Mouse (Mus musculus) gastrocnemius, postnatal 36 days (tissue): Measurements from ENCODE around the gene Crhr1. TPM values are rescaled to one million over a fixed set of nuclear protein-coding genes. Genes with fewer than 3 reads are reported as not detected.

Experiments
- DNase-seq, 2 experiments: peaks; one replicate each; pipeline ENCODE4 v3.0.0; 2022
- intact Hi-C: fragments of 180-260 bp; cut with DNase I; formaldehyde crosslinking; loops from one replicate; pipeline ENCODE4 v1.15.1; 2025
- total RNA-seq, 2 experiments: library from RNA; stranded (reverse); gene quantifications; 2 replicates each; pipeline ENCODE4 v1.2.3; 2021

Crhr1 gene
- total RNA-seq, 2 experiments from 2014 or later, result not detected

DNA sequence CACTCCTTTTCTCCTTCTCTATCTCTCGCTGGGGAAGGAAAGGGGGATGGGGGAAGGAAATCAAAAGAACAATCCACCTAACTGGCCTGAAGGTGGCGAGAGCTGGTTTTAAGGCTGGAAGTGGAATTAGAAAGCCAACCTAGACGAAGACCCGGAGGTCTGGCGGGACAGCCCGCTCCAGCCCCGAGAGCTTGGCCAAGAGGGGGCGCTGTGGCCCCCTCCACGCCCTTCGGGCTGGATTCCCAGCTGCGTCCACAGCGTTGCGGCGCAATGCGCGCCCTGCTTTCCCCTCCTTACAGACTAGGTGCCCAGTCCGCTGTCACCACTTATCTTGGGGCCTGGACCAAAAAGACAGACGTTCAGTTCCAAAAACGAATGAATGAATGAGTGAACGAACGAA lies 899 bp upstream of the Crhr1 start:
- intact Hi-C loops, result no loop called here
- no peak for DNase-seq

DNA sequence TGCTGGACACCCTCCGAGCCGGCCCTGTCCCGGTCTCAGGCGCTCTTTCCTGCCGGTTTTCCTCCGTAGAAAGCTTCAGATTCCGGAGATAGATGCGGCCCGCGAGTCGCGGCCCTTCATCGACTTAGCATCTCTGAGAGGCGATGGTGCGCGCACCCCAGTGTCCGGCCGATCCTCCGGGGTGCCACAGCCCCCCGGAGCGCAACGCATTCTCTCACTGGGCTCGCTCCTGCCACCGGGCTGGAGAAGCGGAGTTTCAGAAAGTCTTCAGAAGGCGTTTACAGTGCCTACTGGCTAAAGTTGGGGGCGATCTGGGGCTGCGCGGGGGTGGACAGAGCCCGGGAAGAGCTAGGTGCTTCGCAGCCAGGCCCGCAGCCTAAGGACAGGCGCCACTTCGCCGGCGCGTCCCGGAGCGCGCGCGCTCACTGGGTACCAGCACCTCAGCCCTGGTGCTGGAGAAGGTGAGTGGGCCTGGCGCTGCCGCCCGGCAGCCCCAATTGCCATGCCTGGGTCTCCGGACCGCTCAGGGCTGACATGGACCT lies 858 bp downstream of the Crhr1 start:
- DNase-seq, result no peak
- intact Hi-C loops, result no loop called here

DNA sequence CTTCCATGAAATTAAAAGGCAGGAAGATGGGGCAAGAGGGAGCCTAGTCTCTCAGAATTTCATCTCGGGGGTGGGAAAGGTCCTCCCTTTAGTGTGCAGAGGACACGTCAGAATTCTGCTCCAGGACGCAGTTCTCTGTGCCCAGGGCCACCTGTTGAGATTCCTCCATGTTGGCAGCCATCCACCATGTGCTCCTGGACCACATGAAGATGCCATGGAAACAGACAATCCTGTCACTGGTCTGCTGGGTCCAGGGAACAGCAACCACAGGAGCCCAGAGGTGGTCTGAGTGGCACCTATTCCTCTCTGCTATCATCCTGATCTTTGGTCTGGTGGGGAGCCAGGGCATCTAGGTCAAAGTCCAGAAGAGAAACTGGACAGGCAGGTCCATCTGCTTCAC lies 6.3 kb downstream of the Crhr1 start:
- no peak for DNase-seq
- intact Hi-C loops, result no loop called here

DNA sequence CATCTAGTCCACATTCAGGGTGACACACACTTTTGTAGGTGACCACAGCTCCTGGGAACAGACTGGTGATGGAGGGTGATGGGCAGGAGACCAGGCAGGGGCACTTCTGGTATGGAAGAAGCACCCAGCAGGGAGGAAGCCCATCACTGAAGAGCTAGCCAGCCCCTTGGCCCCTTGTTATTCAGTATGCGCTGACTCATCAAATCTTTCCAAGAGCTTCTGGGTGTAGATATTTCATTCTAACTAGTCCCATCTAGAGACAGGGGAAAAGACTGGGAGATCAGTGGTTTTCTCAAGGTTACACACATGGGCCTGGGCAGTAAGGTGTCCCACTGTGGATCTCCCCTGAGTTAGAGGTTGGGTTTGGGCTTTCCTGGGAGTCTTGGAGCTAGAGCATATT lies 12.3 kb downstream of the Crhr1 start:
- intact Hi-C loops, result no loop called here
- DNase-seq, result no peak

DNA sequence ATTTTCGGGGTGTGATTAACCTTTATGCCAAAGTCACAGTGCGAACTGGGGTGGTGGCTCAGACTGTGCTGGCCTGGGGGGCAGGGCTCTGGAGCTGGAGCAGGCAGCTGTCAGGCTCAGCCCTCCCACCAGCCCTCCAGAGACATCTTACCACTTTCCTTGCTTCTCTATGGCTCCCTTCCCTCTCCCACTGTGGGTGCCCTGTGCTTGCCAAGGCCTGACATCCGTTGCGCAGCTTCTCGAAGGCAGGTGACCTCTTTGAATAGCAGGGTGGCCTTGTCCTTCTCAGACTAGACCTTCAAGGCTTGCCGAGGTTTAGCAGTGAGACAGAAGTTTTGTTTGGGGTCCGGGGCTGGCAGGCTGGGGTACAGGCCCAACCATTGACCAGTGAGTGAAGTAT lies 16.1 kb downstream of the Crhr1 start:
- intact Hi-C loops, result no loop called here
- DNase-seq, result peak in 1 of 2 experiments; percentile 1

DNA sequence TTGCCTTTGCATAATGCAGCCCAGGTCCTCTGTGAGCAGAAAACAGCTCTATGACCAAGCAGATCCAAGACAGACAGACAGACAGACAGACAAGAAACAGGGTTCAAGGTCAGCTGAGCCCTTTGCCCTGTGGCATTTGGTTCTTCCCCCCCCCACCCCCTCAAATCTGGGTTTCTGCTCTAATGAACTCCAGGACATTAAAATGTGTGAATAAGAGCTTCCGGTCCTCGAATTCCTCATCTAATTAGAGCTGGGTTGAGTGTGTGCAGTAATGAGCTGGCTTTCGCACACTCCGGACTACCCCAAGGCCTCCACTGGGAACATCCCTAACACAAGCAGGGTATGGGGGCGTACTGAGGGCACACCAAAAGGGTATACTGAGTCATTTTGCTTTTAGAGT lies 18.3 kb downstream of the Crhr1 start:
- no peak for DNase-seq
- intact Hi-C loops, result no loop called here

DNA sequence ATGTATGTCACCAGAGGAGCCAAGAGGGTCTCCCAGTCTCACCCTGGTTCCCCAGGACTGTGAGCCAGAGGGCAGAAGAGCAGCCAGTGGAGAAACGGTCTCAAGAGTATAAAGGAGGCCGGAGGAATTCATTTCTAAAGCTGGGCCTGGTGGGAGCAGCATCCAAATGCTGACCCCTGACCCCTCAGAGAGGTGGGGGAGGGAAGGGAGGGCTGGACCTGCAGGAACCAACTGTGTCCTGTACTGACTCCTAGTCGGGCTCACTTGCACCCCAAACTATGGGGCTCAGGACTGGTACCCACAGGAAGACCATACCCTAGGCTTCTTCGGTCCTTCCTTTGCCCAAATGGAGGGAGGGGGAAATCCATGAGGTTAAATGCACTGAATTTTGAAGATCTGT lies 21.7 kb downstream of the Crhr1 start:
- no peak for DNase-seq
- intact Hi-C loops, result no loop called here

DNA sequence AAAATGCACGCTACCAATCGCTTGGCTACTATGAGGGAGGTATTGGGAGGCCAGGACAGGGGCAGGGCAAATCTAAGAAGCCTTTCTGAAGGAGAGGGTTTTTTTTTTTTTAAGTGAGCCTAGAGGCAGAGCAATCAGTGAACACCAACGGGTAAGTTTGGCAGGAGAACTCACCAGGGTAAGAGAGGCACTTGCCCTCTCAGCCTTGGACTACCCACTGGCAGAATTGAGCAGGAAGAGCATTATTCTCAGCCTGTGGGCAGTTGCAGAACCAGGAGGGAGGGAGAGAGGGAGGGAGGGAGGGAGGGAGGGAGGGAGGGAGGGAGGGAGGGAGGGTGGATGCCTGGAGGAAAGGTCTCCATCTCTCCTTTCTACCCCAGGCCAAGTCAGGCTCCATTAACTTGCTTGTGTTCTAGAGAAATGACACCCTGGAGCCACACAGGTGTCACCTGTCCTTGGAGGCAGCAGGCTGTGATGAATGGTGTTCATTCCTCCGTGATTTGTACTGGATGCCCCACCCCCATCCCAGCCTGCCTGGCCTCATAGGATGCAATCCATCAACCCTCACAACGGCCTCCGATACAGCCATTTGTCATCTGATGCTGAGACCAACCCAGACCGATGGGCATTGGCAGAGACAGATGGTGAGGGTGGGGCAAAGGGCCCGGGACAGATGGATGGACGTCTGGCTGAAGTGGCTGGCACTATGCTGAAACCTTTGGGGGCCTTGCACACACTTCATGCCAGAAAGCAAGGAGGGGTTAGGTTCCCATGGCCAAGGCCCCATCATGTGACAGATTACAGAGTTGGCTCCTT lies 22.4 kb downstream of the Crhr1 start:
- intact Hi-C loops, result no loop called here
- DNase-seq, result no peak

DNA sequence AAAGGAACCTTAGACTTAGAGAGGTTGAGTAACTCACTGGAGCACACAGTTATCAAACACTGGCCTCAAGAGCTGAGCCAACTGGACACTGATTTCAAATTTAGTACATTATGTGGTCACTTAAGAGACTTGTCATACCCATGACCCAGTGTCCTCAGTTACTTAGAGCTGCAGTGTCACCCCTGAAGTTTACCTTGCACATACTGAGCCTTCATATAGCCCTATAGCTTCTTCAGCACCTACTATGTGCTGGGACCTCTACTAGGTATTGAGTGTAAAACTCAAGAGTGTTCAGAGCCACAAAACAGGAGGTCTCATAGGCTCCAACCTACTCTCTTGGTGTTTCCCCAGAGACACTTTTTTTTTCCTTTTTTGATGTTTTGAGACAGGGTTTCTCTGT lies 23.2 kb downstream of the Crhr1 start:
- intact Hi-C loops, result no loop called here
- DNase-seq, result no peak

DNA sequence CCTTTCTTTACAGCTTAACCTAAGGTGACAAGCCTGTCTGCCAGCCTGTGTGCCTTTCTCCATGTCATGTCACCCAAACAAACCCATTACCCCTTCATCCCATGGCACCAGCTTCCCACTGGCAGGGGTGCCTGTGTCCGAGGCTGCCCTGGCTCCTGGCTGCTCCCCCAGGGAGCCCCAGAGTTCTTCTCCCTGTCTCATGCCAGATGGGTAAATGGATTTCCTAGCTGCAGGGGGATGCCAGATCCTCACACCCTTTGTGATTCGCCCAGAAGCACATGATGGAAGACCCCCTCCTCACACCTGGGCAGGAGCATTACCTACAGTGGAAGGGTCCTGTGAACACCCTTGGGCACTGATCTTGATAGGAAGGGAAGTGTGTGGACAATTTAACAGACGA lies 23.7 kb downstream of the Crhr1 start:
- no peak for DNase-seq
- intact Hi-C loops, result no loop called here

DNA sequence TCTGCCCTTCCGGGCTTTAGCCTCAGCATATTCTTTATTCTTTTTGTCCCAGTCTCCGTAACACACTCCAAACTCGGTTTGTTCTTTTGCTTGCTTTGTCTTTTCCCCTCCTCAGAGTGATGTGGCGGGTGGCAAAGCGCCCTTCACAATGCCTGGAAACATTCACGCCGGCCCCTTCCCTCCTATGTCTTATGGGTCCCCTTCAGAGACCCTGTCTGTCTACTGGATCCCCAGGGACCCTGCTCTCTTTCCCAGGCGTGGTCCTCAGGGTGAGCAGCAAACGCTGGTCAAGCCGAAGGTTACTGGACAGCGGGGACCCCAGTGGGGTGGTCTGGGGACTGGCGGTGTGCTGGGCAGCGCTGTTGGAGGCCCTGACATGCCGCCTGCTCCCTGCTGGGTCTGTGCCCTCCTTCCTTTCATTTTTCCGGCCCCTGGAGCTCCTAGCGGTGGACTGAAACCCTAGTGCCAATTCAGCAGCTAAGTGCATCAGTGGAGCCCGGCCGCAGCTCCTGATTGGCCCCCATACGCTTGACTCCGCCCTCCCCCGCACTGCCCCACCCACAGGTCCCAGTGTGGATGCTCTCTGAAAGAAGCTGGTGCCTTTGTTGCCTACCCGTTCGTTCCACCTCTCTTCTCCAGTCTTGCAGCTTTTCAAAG lies 25.1 kb downstream of the Crhr1 start:
- peak; percentile 17 to 28 for DNase-seq
- intact Hi-C loops, result no loop called here

DNA sequence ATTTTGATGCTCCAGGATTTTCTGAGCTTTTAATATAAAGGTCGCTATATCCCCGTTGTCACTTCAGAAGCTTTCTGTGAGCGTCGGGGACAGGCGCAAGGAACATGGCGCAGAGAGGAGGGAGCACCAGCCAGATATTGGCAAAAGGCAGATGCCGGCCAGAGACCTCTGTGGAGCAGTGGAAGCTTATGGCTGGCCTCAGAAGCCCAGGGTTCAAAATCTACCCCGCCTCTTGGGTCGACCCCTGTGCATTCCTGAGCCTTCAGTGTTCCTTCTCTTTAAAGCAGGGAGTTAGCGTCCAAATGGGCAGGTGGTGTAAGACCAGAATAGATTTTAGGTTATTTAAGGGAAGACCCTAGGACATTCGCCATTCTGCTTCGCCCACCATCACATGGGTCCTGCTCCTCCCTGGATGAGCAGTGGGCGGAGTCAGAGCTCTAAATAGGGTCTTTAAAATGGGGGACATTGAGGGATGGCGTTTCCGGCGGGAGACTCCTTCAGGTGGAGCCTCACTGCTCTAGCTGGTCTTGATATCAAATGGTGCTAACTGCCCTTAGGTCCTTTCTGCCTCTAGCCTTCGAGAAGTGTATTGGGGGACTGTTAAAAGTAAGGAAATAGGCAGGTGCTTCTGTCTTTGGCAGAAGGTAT lies 25.7 kb downstream of the Crhr1 start:
- DNase-seq, result no peak
- intact Hi-C loops, result no loop called here

DNA sequence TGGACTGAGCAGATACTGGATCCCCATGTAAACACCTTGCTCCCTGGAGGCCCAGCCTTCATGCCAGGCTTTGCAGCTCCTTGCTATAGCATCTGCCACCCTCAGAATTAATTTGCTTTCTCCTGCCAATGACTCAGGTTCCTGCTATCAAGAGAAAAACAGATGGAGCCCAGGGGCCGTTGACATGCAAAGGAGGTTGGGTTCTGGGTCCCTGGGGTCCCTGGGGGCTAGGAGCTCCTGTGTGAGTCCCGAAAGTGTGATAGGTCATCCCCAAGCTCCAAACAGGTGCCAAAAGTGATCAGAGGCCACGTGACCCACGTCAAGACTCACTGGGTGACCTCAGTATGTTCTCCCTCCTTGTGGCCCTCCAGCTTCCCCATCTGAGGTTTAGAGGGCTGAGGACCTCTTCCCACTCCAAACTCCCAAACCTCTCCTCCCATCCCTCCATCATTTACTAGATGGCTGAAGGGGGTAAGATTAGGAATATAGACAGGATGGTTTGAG lies 27.2 kb downstream of the Crhr1 start:
- intact Hi-C loops, result no loop called here

DNA sequence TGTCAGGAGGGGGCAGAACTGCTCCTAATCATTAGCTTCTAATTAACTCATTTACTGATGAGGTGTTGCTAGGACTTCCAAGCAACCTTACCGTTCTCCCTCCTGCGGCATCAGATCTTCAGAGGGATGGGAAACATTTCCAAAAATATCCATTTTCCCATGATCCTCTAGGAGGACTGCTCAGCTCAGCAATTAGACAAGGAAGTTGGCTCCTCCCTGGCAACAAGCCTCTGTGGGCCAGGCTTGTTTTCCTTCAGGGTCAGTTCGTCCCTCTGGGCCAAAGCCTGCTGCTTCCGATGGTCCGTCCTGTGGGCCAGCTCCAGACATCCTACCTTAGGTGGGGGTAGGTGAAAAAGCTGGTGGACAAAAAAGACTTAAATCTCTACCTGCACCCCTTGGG lies 28.5 kb downstream of the Crhr1 start:
- intact Hi-C loops, result no loop called here
- no peak for DNase-seq

More for the DNA sequence above, 27.2 kb downstream of the Crhr1 start:
- DNase-seq, result no peak

DNA sequence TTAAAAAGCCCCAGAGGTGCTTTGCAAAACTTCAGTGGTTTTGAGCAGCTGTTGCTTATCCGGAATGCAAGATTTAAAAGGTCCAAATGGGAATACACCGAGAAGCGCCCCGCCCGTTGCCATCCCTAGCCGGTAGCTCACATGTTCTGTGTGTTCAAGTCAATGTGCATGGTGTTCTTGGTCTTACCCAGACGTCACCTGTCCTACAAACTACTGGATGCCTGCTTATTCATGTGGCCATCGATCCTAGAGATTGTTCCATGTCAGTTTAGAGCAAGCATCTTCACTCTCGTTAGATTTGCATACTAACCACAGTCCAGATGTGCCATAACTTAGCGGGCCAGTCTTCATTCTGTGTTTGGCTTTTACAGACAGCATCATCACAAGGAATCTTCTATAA lies 31.6 kb downstream of the Crhr1 start:
- no peak for DNase-seq
- intact Hi-C loops, result no loop called here

DNA sequence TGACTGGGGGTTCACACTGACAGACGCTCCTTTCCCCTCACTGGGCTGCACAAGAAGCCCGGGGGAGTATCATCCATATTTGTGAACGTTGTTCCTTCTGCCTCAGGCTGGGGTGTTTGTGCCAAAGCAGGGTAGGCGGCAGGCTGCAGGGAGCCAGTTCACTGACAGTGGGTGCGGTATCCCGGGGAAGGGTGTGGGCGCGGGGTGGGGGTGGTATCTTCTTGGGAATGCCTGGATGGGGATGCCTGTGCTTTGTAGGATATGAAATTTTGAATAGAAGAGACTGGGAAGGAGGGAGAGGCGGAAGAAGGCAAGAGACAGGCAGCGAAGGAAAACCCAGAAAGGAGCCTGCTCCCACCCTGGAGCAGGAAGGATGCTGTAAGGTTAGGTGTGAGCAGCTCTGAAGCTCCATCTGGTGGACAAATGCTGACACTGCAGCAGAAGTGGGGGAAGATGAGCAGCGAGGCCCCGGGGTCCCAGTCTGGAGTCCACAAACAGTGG lies 38.7 kb downstream of the Crhr1 start:
- intact Hi-C loops, result loop anchor here (2.0 kb wide), 1 partner anchor 185 kb away; no protein-coding TSS in a partner anchor
- DNase-seq, result peak; percentile 28 to 52

DNA sequence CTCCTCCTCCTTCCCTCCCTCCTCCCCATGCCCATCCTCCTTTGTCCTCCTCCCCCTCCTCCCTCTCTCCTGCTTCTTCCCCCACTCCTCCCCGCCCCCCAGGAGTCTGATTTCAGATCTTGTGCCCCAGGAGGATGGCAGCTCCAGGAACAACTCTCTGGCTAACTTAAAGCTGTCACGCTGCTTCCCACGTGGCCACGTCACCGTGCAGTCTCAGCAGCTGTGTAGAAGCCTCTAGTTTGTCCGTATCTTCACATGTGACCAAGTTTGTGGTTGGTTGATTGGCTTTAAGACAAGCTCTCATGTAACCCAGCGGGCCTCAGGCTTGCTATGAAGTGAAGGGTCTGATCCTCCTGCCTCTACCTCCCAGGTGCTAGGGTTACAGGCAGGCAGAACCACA lies 46.2 kb downstream of the Crhr1 start:
- no peak for DNase-seq
- intact Hi-C loops, result no loop called here

DNA sequence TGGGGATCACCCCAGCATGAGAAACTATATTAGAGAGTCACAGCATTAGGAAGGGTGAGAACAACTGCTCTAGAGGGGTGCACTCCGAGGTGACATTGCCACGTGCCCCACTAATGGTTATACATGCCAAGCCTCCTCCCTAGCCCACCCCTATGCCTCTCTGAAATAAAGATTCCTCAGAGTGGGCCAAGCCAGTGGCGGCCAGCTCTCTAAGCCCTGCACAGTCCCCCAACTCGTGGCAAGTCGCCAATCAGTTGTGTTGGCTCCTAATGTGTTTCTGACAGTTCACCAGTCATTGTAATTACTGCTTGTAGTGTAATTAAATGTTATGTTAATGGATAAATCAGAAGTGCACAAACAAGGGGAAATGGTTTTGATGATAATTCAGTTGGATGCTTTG lies 47.1 kb downstream of the Crhr1 start:
- DNase-seq, result no peak
- intact Hi-C loops, result no loop called here

DNA sequence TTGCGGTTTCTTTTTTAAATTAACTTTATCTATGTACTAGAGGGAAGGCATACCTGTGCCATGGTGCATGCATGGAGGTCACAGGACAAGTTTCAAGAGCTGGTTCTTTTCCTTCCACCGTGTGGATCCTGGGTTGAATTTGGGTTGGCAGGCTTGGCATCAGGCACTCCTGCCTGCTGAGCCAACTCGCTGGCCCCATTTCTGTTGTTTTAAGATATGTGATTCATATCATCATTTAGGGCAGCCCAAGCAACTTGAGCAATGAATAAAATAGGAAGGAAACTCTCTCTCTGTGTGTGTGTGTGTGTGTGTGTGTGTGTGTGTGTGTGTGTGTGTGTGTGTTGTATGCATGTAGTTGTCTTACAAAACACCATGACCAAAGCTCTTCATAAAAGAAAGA lies 49.5 kb downstream of the Crhr1 start:
- intact Hi-C loops, result no loop called here
- DNase-seq, result no peak

DNA sequence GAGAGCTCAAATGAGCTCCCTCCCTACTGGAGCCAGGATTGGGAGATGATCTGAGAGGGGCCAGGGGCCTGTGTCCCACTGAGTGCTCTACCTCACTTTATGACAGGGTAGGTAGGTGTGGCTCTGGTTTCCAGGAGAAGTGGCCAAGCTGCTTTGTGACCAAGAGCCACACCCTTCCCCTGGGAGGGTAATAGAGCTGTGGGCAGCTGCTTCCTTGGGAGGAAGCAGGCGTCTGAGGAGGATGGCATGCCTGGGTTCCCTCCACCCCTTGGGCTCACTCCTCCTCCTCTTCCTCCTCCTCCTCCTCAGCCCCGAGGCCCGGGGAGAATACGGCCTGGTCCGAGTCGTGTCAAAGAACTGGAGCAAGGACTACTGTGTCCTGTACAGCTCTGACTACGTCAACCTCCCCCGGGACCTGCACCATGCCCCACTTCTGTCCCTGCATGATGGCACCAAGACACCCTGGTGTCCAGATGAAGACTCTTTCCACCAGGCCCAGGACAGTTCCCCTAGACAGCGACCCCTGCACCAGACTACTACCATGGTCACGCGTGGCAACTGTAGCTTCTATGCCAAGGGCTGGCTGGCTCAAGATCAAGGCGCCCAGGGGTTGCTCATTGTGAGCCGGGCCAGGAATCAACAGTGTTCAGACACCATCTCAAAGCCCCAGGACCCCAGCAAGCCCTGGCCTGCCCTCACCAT lies 53.6 kb downstream of the Crhr1 start, which contains the start of gene Sppl2c:
Gene Sppl2c, plus strand, starts transcription at position 193 of the 702 bp plus-strand sequence.
- no peak for DNase-seq
- intact Hi-C loops, result no loop called here

DNA sequence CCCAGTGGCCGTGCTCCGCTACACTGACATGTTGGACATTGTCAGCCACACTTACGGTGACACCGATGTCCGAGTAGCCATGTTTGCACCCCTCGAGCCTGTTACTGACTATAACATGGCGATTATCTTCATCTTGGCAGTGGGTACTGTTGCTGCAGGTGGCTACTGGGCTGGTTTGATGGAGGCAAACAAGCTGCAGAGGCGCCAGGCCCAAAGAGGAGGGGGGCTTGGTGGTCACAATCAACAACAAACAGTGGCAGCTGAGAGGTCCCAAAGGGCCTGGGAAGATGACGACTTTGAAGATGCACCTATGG lies 54.1 kb downstream of the Crhr1 start:
- intact Hi-C loops, result no loop called here
- no peak for DNase-seq
